Mouse (Mus musculus): Measurements from ENCODE around the gene Astn2.

GRCm38 (mm10) chr4:65678495-65678894 is 725.9 kb downstream of the Astn2 start:
- TF ChIP-seq USF1 (IDR thresholded peaks at IDR 0.05; ENCODE audit: low read depth) = no peak
- no peak for TF ChIP-seq CTCF (IDR thresholded peaks at IDR 0.05; ENCODE audit: control insufficient read depth, insufficient read depth, insufficient read length)
- TF ChIP-seq MAX (IDR thresholded peaks at IDR 0.05) = no peak
- TF ChIP-seq CEBPB (IDR thresholded peaks at IDR 0.05; ENCODE audit: low read depth) = no peak
- no peak for TF ChIP-seq MYOG (IDR thresholded peaks at IDR 0.05; ENCODE audit: control insufficient read depth, extremely low read depth, insufficient read length)
